In genomic region chr5:98034928-98035327, GRCm38 (mm10) we compare ENCODE assay signal across 21 mouse cellular contexts.
"Had no signal": no experiment of that assay in that cellular context is flagged by ENCODE, and none has a peak within 500 bp of the region (broad histone marks: within the 10 kb centered on the region; RNA-seq: fewer than 3 reads in every experiment).

No protein-coding gene starts in this region.

- H3K36me3 ChIP-seq: limb, embryonic 10.5 days; limb, embryonic 13.5 days; liver, embryonic 12.5 days; liver, embryonic 15.5 days; lung, embryonic 15.5 days; neural tube, embryonic 12.5 days; neural tube, embryonic 15.5 days; stomach, embryonic 15.5 days had no signal

- DNase-seq: kidney, postnatal 25 days; layer of hippocampus, adult 9-11 months; liver; lung, adult 18-20 months; lung, postnatal 10 days; lung, postnatal 36 days; midbrain, embryonic 14.5 days; right cerebral cortex, adult 18-20 months; right cerebral cortex, postnatal 14 days; spleen, adult 18-20 months; thymus, postnatal 25 days had no signal

- ATAC-seq: liver, embryonic 12.5 days had no signal

- H3K4me3 ChIP-seq: layer of hippocampus, adult 2 months; limb, embryonic 10.5 days; limb, embryonic 13.5 days; liver, embryonic 12.5 days; liver, embryonic 15.5 days; lung, embryonic 15.5 days; megakaryocyte, embryonic 14.5 days; neural tube, embryonic 12.5 days; neural tube, embryonic 15.5 days; stomach, embryonic 15.5 days had no signal

- H3K27me3 ChIP-seq: lung, embryonic 15.5 days; stomach, embryonic 15.5 days had no signal
